Mouse (Mus musculus) myocyte (in vitro differentiated cells): Measurements from ENCODE around the gene Tmem117. TPM values are rescaled to one million over a fixed set of nuclear protein-coding genes. Genes with fewer than 3 reads are reported as not detected.

Source experiments
- H3K27me3 ChIP-seq: one replicate; pipeline ENCODE4 v1.6.1; 2011; ENCODE audit not compliant: control insufficient read depth, insufficient read depth, insufficient read length
- H3K36me3 ChIP-seq: one replicate; pipeline ENCODE4 v1.6.1; 2011; ENCODE audit not compliant: control insufficient read depth, insufficient read depth
- H3K4me2 ChIP-seq: one replicate; pipeline ENCODE4 v1.6.1; 2011; ENCODE audit warnings: low read depth, control low read depth
- H3K4me3 ChIP-seq: one replicate; pipeline ENCODE4 v1.5.1; 2011; ENCODE audit warnings: mild to moderate bottlenecking, control low read depth, moderate library complexity
- H3K79me2 ChIP-seq: one replicate; pipeline ENCODE4 v1.6.1; 2011; ENCODE audit not compliant: control insufficient read depth, insufficient read depth
- H3ac ChIP-seq: one replicate; pipeline ENCODE4 v1.6.1; 2011; ENCODE audit not compliant: control insufficient read depth, insufficient read length
- CEBPB ChIP-seq: IDR thresholded peaks from 2 replicates; pipeline ENCODE4 v1.6.1; 2011; ENCODE audit warnings: mild to moderate bottlenecking, moderate library complexity; ENCODE audit not compliant: poor library complexity, insufficient read depth, severe bottlenecking
- E2F4 ChIP-seq: IDR thresholded peaks from one replicate; pipeline ENCODE4 v1.6.1; 2011; ENCODE audit warnings: mild to moderate bottlenecking, control low read depth, moderate library complexity; ENCODE audit not compliant: insufficient read depth
- MAX ChIP-seq: IDR thresholded peaks from one replicate; pipeline ENCODE4 v1.6.1; 2011; ENCODE audit warnings: low read depth, mild to moderate bottlenecking, control low read depth
- MYOD1 ChIP-seq, 3 experiments: IDR thresholded peaks; one replicate each; pipeline ENCODE4 v1.6.1; 2011; ENCODE audit warnings: control low read depth in 2 of 3, low read depth in 2 of 3, mild to moderate bottlenecking in 2 of 3, moderate library complexity in 1 of 3; ENCODE audit not compliant: insufficient read length in 2 of 3, control insufficient read depth in 1 of 3
- MYOG ChIP-seq, 3 experiments: IDR thresholded peaks; one replicate each; pipeline ENCODE4 v1.6.1; 2011; ENCODE audit warnings: control low read depth in 2 of 3, low read depth in 2 of 3, mild to moderate bottlenecking in 2 of 3; ENCODE audit not compliant: insufficient read length in 2 of 3, control insufficient read depth in 1 of 3, insufficient read depth in 1 of 3
- POLR2A ChIP-seq: IDR thresholded peaks from one replicate; pipeline ENCODE4 v1.6.1; 2011; ENCODE audit warnings: low read depth, mild to moderate bottlenecking, control low read depth, moderate library complexity; ENCODE audit not compliant: insufficient read length
- POLR2AphosphoS2 ChIP-seq: IDR thresholded peaks from one replicate; pipeline ENCODE4 v1.6.1; 2011; ENCODE audit warnings: low read depth, control low read depth; ENCODE audit not compliant: insufficient read length
- REST ChIP-seq: IDR thresholded peaks from one replicate; pipeline ENCODE4 v1.6.1; 2011; ENCODE audit warnings: mild to moderate bottlenecking, control low read depth, moderate library complexity; ENCODE audit not compliant: insufficient read depth, insufficient read length
- SRF ChIP-seq: IDR thresholded peaks from one replicate; pipeline ENCODE4 v1.6.1; 2011; ENCODE audit warnings: low read depth; ENCODE audit not compliant: control insufficient read depth, insufficient read length
- TCF12 ChIP-seq: IDR thresholded peaks from one replicate; pipeline ENCODE4 v1.6.1; 2011; ENCODE audit warnings: mild to moderate bottlenecking, control low read depth; ENCODE audit not compliant: poor library complexity, insufficient read depth, severe bottlenecking
- TCF3 ChIP-seq: IDR thresholded peaks from one replicate; pipeline ENCODE4 v1.6.1; 2011; ENCODE audit warnings: low read depth, control low read depth; ENCODE audit not compliant: insufficient read length
- USF1 ChIP-seq: IDR thresholded peaks from one replicate; pipeline ENCODE4 v1.6.1; 2011; ENCODE audit warnings: low read depth, mild to moderate bottlenecking, control low read depth, moderate library complexity
- polyA plus RNA-seq: library from polyadenylated mRNA; unstranded; fragments of >200 nt; fragmentation: generic; extraction: Trizol; gene quantifications from one replicate; pipeline ENCODE4 v1.2.1, GENCODE M21; 2012; ENCODE audit warnings: missing spikeins

The Tmem117 gene
- polyA plus RNA-seq, 1 experiment: 0.37 TPM

DNA sequence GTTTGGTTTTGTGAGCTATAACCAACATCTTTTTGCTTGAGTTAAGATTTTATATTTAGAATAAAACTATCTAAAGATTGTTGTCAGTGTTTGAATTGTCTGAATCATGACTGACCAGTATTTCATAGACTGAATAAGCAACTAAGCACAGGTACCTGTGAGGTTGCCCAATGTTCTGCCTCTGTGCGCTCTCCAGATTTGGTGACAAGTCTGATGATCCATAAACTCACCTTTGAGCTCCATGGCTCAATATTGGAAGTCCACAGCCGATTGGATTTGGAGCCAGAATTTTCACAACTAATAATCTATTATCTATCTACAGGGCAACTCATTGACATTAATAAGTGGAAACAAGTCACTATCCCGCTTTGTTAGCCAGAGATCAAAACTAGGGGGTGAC, 312.9 kb downstream of the Tmem117 start:
- Histone ChIP-seq H3K4me2 (no peak overlapping the region), H3K4me3 (no peak overlapping the region), H3K36me3 (no peaks in the 10 kb centered on the region), H3K27me3 (no peaks in the 10 kb centered on the region), H3ac (no peak overlapping the region), H3K79me2 (no peaks in the 10 kb centered on the region)
- TF ChIP-seq MYOG (IDR thresholded peaks at IDR 0.05; ENCODE audit: control insufficient read depth in 1 of 3, insufficient read depth in 1 of 3, insufficient read length in 2 of 3, low read depth in 2 of 3) (no peak), TCF12 (no peak), USF1 (no peak)

DNA sequence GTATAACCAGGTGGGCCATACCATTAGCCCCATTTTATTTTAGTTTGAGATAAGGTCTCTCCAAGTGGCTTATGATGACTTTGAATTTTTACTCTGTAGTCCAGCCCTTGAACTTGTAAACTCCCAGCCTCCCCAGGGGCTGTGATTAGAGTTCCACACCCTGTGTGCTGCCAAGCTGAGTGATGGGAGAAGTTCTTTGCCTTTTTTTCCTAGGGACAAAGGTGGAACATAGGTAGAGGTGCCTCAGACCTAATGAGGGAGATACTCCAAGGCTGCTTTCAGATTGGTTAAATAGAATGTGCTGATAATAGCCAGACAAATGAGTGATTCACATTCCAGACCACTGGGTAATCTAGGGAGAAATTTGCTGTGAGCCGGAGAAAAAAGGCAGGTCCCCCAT, 313.4 kb downstream of the Tmem117 start:
- no peak for TF ChIP-seq CEBPB
- no peak for TF ChIP-seq POLR2A
- no peak for TF ChIP-seq SRF
- TF ChIP-seq MAX: no peak
- TF ChIP-seq MYOD1 (IDR thresholded peaks at IDR 0.05; ENCODE audit: control insufficient read depth in 1 of 3, insufficient read length in 2 of 3, low read depth in 2 of 3): no peak
- TF ChIP-seq MYOG (IDR thresholded peaks at IDR 0.05; ENCODE audit: control insufficient read depth in 1 of 3, insufficient read depth in 1 of 3, insufficient read length in 2 of 3, low read depth in 2 of 3): no peak
- no peak for TF ChIP-seq TCF3
- TF ChIP-seq TCF12: no peak
- TF ChIP-seq REST: no peak
- TF ChIP-seq POLR2AphosphoS2: no peak
- no peak for TF ChIP-seq E2F4
- TF ChIP-seq USF1: no peak
- H3ac ChIP-seq: no peak overlapping the region

DNA sequence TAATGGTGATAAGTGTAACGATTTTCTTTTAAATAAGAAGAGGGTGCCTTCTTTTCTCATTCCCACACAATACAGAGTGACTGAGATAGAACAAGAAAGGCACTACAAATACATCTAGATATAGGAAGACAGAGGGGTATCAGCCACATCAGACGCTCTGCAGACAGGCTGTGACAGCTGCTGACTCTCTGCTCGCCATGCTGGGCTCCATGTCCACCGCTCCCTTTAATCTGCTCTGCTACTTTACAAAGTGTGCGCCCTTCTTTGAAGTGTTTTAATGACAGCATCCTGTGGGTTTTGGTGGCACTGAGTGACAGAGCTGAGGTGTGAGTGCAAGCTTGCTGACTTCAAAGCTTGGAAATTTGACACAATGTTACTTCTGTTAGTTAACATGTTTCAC, 314.9 kb downstream of the Tmem117 start:
- H3K79me2 ChIP-seq: no peaks in the 10 kb centered on the region
- no peaks in the 10 kb centered on the region for H3K36me3 ChIP-seq
- no peak for TF ChIP-seq POLR2AphosphoS2
- TF ChIP-seq MYOD1 (IDR thresholded peaks at IDR 0.05; ENCODE audit: control insufficient read depth in 1 of 3, insufficient read length in 2 of 3, low read depth in 2 of 3): peak in 2 of 3 experiments; percentile 83 to 86
- TF ChIP-seq CEBPB: no peak
- no peak for TF ChIP-seq REST
- no peak for TF ChIP-seq TCF12
- no peak for TF ChIP-seq SRF
- no peak overlapping the region for H3K4me3 ChIP-seq
- no peak overlapping the region for H3K4me2 ChIP-seq
- H3K27me3 ChIP-seq: no peaks in the 10 kb centered on the region
- H3ac ChIP-seq: no peak overlapping the region

More for the DNA sequence above, 313.4 kb downstream of the Tmem117 start:
- Histone ChIP-seq H3K36me3 (no peaks in the 10 kb centered on the region), H3K79me2 (no peaks in the 10 kb centered on the region), H3K27me3 (no peaks in the 10 kb centered on the region), H3K4me3 (no peak overlapping the region), H3K4me2 (no peak overlapping the region)

DNA sequence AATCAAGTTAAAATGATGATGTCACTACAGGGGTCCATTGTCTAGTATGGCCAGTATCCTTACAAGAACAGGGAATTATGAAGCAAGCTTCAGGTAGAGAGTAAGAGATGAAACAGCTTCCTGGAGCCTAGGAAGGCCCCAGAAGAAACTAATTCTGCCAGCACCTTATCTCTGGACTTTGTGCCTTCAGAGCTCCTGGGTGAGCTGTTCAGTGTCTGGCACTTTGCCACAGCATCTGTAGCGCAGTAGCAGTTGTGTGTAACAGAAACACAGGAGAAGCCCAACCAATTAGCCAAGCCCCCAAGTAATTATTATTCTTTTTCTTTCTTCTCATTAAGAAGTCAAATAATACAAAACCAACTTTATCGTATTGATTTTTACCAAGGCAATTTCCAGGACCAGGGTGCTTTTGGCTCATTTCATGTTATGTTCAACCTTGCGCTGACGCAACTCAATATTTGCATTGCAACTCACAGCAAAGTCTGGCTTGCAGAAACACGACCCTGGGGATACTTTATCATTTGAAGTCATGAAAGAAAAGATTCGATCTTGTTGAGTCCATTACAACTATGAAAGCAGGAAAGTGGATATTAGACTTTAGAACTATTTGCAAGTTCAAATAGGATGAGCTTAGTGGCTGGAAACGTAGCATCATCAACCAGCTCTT, 322.5 kb downstream of the Tmem117 start:
- no peaks in the 10 kb centered on the region for H3K27me3 ChIP-seq
- H3ac ChIP-seq: no peak overlapping the region
- H3K4me3 ChIP-seq: no peak overlapping the region
- H3K4me2 ChIP-seq: no peak overlapping the region
- no peaks in the 10 kb centered on the region for H3K79me2 ChIP-seq
- TF ChIP-seq USF1 (no peak), MAX (no peak), SRF (no peak), CEBPB (no peak), MYOD1 (IDR thresholded peaks at IDR 0.05; ENCODE audit: control insufficient read depth in 1 of 3, insufficient read length in 2 of 3, low read depth in 2 of 3) (no peak), POLR2A (no peak), REST (no peak), TCF3 (no peak), TCF12 (no peak), E2F4 (no peak), MYOG (IDR thresholded peaks at IDR 0.05; ENCODE audit: control insufficient read depth in 1 of 3, insufficient read depth in 1 of 3, insufficient read length in 2 of 3, low read depth in 2 of 3) (no peak), POLR2AphosphoS2 (no peak)
- H3K36me3 ChIP-seq: no peaks in the 10 kb centered on the region

DNA sequence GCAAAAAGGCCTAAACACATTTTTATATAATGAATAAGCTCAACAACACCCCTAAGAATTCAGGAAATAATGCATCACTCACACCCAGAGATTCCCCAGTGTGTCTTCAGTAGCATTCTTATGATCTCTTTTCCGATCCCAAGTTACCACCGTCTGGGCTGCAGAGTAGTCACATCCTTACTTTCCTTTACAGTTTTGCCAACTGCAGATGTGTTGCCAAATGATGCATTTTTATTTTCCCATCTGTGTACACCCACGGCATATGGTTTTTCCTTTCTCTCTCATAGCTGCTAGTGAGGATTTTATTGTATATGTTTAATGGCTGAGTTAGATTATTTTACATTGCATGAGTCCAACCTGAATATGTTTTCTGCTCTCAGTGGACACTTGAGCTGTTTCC, 327.7 kb downstream of the Tmem117 start:
- Histone ChIP-seq H3K4me2 (no peak overlapping the region), H3K36me3 (no peaks in the 10 kb centered on the region), H3ac (no peak overlapping the region), H3K27me3 (no peaks in the 10 kb centered on the region), H3K4me3 (no peak overlapping the region), H3K79me2 (no peaks in the 10 kb centered on the region)
- no peak for TF ChIP-seq POLR2A
- no peak for TF ChIP-seq TCF3
- TF ChIP-seq SRF: no peak
- no peak for TF ChIP-seq MYOG (IDR thresholded peaks at IDR 0.05; ENCODE audit: control insufficient read depth in 1 of 3, insufficient read depth in 1 of 3, insufficient read length in 2 of 3, low read depth in 2 of 3)
- TF ChIP-seq MAX: no peak
- TF ChIP-seq POLR2AphosphoS2: no peak
- no peak for TF ChIP-seq REST
- TF ChIP-seq E2F4: no peak
- TF ChIP-seq TCF12: no peak
- no peak for TF ChIP-seq MYOD1 (IDR thresholded peaks at IDR 0.05; ENCODE audit: control insufficient read depth in 1 of 3, insufficient read length in 2 of 3, low read depth in 2 of 3)
- no peak for TF ChIP-seq USF1
- TF ChIP-seq CEBPB: no peak
